Mouse (Mus musculus) layer of hippocampus, adult 6 months (tissue): ENCODE data around the gene Snap25. TPM values are rescaled to one million over a fixed set of nuclear protein-coding genes. Genes with fewer than 3 reads are reported as not detected.

Source experiments
- long read RNA-seq, 2 experiments: library from polyadenylated mRNA; unstranded; transcript quantifications; one replicate each; pipeline ENCODE4 v2.0.0; 2019 to 2020
- polyA plus RNA-seq: library from polyadenylated mRNA; unstranded; fragments of <200 nt; fragmentation: Nextera tagmentation; gene quantifications from 2 replicates; pipeline ENCODE4 v1.2.3, GENCODE M21; 2021

Snap25 gene
- polyA plus RNA-seq: 1,899 and 2,220 TPM in 2 replicates
- long read RNA-seq, experiment 1, full-length matches to known transcripts: 3,346 of 3,838 reads
- long read RNA-seq, experiment 1, partial matches to known transcripts: 399 of 3,838 reads
- long read RNA-seq, experiment 1, other reads (novel, unspliced or antisense): 93 of 3,838 reads
- long read RNA-seq, experiment 2, full-length matches to known transcripts: 11,330 of 11,865 reads
- long read RNA-seq, experiment 2, partial matches to known transcripts: 188 of 11,865 reads
- long read RNA-seq, experiment 2, other reads (novel, unspliced or antisense): 347 of 11,865 reads

DNA sequence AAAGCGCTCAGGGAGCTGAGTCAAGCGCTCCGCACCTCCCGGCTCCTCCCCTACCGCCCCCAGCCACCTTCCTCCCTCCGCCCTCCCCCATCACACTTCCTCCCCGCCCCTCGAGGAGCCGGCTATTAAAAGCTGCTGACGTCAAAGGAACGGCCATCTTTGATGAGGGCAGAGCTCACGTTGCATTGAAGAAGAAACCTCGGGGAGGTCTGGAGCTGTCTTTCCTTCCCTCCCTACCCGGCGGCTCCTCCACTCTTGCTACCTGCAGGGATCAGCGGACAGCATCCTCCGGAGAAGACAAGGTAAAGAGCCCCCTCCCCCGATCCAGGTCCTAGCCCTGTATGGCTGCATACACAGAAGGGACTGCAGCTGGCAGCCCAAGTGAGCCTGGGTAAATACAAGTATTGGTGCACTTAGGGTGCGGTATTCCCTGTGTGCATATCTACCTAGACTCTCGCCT is at the start of gene Snap25:
TSS of gene Snap25 (plus strand) at position 155 of the 460 bp plus-strand sequence.

Other genes with a start within 250 kb of the Snap25 start
- gene Ankef1, start 211.5 kb upstream of the Snap25 start, polyA plus RNA-seq: 0.48 and 0.55 TPM in 2 replicates
- gene AL731706.2, start 172.2 kb downstream of the Snap25 start, polyA plus RNA-seq: 68.8 and 73.7 TPM in 2 replicates
- 2.3 TPM in 2 replicates for gene Slx4ip, start 177.8 kb downstream of the Snap25 start, polyA plus RNA-seq
- 56.6 and 66.6 TPM in 2 replicates for gene AL731706.1, start 177.9 kb downstream of the Snap25 start, polyA plus RNA-seq
- 11.5 and 11.8 TPM in 2 replicates for gene Mkks, start 177.9 kb downstream of the Snap25 start, polyA plus RNA-seq